Mouse (Mus musculus) forebrain, embryonic 15.5 days (tissue): ENCODE results near the gene Cyp2j7. TPM values are rescaled to one million over a fixed set of nuclear protein-coding genes. Genes with fewer than 3 reads are reported as not detected.
A peak's percentile ranks its signal among the peaks of the same experiment; 100 is the strongest.
"Not testable (repeated sequence)": the region's sequence is repeated elsewhere in the genome, so short reads cannot be mapped to it uniquely, and the experiment has no call there.

Source experiments
- ATAC-seq: fragments of 200-750 bp; cut with Nextera tagmentation; replicated peaks from 2 replicates; pipeline ENCODE4 v1.8.0; 2017; ENCODE audit warnings: mild to moderate bottlenecking, moderate TSS enrichment, moderate library complexity
- H3K27ac ChIP-seq: fragments of 300-500 bp; sonication (generic); replicated peaks from 2 replicates; pipeline ENCODE4 v1.5.1; 2015; ENCODE audit warnings: mild to moderate bottlenecking, inconsistent platforms
- H3K27me3 ChIP-seq: fragments of 300-500 bp; sonication (generic); 2 replicates; pipeline ENCODE4 v1.6.1; 2015; ENCODE audit warnings: inconsistent platforms
- H3K36me3 ChIP-seq: fragments of 300-500 bp; sonication (generic); 2 replicates; pipeline ENCODE4 v1.6.1; 2015; ENCODE audit warnings: mild to moderate bottlenecking, inconsistent platforms
- H3K4me1 ChIP-seq: fragments of 300-500 bp; sonication (generic); 2 replicates; pipeline ENCODE4 v1.6.1; 2015; ENCODE audit warnings: inconsistent platforms
- H3K4me2 ChIP-seq: fragments of 300-500 bp; sonication (generic); replicated peaks from 2 replicates; pipeline ENCODE4 v1.6.1; 2015; ENCODE audit warnings: mild to moderate bottlenecking, inconsistent platforms
- H3K4me3 ChIP-seq: fragments of 300-500 bp; sonication (generic); 2 replicates; pipeline ENCODE4 v1.5.1; 2015; ENCODE audit warnings: mild to moderate bottlenecking, inconsistent platforms
- H3K9ac ChIP-seq: fragments of 300-500 bp; sonication (generic); replicated peaks from 2 replicates; pipeline ENCODE4 v1.6.1; 2015; ENCODE audit warnings: mild to moderate bottlenecking, inconsistent platforms
- H3K9me3 ChIP-seq: fragments of 300-500 bp; sonication (generic); 2 replicates; pipeline ENCODE4 v1.6.1; 2016; ENCODE audit warnings: inconsistent platforms
- WGBS: fragments of 180-500 bp; shearing (Covaris S2); methylation state at CpG from one replicate; pipeline ENCODE4 v1.1.7; 2015; ENCODE audit warnings: mixed read lengths; 5-methylcytosine and 5-hydroxymethylcytosine counted together
- polyA plus RNA-seq: library from polyadenylated mRNA; unstranded; fragments of >200 nt; fragmentation: Nextera tagmentation; extraction: Ambion mirVana; gene quantifications from 2 replicates; pipeline ENCODE4 v1.2.1, GENCODE M21; 2015

Cyp2j7 gene
- polyA plus RNA-seq = not detected in 2 replicates

DNA sequence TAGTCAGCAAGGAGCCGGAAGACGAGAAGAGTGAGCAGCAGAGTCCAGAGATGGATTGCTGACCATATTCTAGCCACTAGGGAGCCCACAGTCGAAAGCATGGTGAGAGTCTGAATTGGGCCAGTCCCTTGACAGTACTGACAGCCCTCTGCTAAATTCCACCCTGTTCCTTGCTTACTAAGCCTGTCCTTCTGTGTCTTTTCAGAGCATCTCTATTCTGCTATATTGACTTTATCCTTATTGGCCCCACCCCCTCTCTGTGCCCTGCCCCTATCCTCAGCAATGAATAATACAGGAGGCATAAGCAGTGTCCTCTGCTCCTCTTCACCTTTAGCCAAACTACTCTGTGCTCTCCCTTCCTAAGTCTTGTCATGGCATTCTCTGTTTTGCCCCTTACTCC is at the start of gene Cyp2j7:
TSS of gene Cyp2j7 (minus strand) at position 101 of the 400 bp plus-strand sequence.
- H3K27ac ChIP-seq = no peak within 1 kb of the TSS
- H3K4me1 ChIP-seq = no peaks in the 10 kb centered on the region
- no peak within 1 kb of the TSS for H3K4me3 ChIP-seq
- no peak for ATAC-seq
- no peak within 1 kb of the TSS for H3K4me2 ChIP-seq
- WGBS = 87% methylated on average over 3 of the region's 3 CpGs
- no peaks in the 10 kb centered on the region for H3K9me3 ChIP-seq
- H3K27me3 ChIP-seq = no peaks in the 10 kb centered on the region
- no peaks in the 10 kb centered on the region for H3K36me3 ChIP-seq
- no peak within 1 kb of the TSS for H3K9ac ChIP-seq

DNA sequence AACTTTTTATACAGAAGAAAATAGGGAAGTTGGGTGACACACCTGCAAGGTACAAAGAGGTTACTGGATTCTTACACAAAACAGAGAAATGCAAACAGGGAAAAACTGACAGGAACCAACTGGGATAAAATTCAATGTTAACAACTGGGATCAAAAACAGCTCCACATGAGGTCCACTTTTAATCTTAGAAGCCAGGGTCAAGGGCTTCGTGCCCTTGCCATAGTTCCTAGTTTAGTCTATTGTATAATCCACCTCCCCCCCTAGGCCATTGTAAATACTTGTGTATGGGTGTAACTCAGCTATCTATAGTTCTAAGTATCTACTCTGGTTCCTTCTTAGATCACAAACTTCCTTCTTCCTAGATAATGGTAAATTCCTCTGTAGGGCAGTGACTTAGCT is 40.4 kb upstream of the Cyp2j7 start:
- H3K9me3 ChIP-seq = peaks cover 10% of the 10 kb centered on the region; the same call in 1 of the 2 replicates
- H3K4me1 ChIP-seq, ATAC-seq, H3K27ac ChIP-seq, H3K27me3 ChIP-seq, H3K9ac ChIP-seq, H3K4me2 ChIP-seq, H3K36me3 ChIP-seq, H3K4me3 ChIP-seq: not testable (repeated sequence)
- 71% methylated on average over 1 of the region's 1 CpGs for WGBS

DNA sequence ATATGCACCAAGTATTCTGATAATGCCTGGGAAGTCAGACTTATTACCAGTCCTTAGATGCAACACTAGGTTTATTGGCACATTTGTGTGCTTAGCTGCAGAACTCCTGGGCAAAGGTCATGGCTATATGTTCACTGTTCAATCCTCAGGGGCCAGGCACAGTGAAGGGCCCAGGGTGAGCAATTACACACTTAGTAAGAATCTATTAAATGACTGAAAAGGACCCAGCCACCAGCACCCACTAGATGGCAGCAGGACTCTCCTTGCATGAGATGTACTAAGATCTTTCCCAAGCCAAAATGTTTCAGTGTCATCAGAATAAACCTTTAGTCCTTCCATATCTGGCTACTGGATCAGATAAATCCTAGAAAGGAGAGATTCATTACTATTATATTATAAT is 37.4 kb upstream of the Cyp2j7 start:
- Histone ChIP-seq H3K9ac (no peak overlapping the region), H3K4me1 (no peaks in the 10 kb centered on the region), H3K27ac (no peak overlapping the region), H3K4me3 (no peak overlapping the region), H3K36me3 (no peaks in the 10 kb centered on the region), H3K9me3 (no peaks in the 10 kb centered on the region), H3K27me3 (no peaks in the 10 kb centered on the region), H3K4me2 (no peak overlapping the region)
- ATAC-seq = peak; percentile 58

DNA sequence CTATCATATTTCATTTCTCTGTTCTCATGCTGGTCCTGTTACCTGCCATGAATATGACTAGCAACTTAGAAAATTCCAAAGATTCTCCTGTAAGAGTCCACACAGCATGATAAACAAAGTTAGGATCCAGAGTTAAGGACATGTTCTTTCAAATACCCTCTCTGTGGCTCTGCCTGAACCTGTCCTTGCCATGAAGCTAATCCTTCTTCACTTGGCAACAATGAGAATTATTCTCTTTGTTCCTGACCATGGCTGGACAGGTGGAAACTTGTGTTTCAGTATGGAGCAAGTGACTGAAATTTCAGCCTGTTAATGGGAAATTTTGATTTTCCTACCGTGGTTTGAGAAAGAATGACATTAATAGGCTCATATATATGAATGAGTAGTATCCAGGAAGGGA is 39.8 kb downstream of the Cyp2j7 start:
- WGBS = 85% methylated on average over 1 of the region's 1 CpGs
- no peaks in the 10 kb centered on the region for H3K36me3 ChIP-seq
- no peak for ATAC-seq

DNA sequence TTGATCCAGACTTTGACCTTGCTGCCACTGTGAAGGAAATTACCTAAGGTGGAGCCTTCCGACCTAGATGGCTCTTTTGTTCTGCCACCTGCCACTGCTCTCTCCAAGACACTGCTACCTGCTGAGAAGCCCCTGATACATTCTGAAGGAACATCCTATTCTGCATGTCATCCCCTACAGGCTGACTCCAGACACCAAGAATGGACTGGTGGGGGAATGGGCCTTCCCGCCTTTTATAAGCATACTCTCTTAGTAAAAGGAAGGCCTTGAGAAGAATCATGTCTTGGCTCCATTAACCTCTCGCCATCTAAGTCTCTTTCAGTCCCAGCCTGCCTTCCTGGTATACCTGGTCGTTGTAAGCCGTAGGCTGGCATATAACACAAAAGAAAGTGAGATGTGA is 47.1 kb downstream of the Cyp2j7 start:
- not testable (repeated sequence) for H3K9me3 ChIP-seq, H3K9ac ChIP-seq, H3K36me3 ChIP-seq, H3K4me2 ChIP-seq, H3K27ac ChIP-seq, H3K4me1 ChIP-seq, ATAC-seq, H3K27me3 ChIP-seq, H3K4me3 ChIP-seq
- 95% methylated on average over 5 of the region's 5 CpGs for WGBS

More for the DNA sequence above, 39.8 kb downstream of the Cyp2j7 start:
- Histone ChIP-seq H3K27ac (no peak overlapping the region), H3K9me3 (no peaks in the 10 kb centered on the region), H3K4me3 (no peak overlapping the region), H3K4me2 (no peak overlapping the region), H3K4me1 (no peaks in the 10 kb centered on the region), H3K9ac (no peak overlapping the region), H3K27me3 (no peaks in the 10 kb centered on the region)

DNA sequence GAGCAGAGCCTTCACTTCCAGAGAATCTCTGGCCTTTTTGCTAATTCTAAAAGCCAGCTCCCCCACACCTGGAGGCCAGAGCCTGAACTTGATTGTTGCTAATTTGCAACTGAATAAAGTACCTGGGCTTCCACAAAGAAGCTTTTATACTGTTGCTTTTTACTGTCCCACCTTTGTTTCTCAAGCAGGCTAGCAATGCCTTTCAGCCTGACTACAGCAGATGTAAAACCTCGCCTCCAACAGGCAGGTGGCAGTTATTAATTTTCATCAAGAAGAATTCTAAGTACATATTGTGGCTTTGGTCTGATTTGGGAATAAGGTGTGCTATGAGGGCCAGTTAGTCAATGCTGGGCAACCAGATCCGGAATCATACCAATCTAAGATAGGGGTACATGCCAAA is 47.8 kb downstream of the Cyp2j7 start:
- not testable (repeated sequence) for H3K9ac ChIP-seq, H3K27me3 ChIP-seq, H3K27ac ChIP-seq, H3K36me3 ChIP-seq, H3K4me3 ChIP-seq, H3K4me1 ChIP-seq, H3K9me3 ChIP-seq, ATAC-seq, H3K4me2 ChIP-seq
- WGBS = 81% methylated on average over 2 of the region's 2 CpGs

DNA sequence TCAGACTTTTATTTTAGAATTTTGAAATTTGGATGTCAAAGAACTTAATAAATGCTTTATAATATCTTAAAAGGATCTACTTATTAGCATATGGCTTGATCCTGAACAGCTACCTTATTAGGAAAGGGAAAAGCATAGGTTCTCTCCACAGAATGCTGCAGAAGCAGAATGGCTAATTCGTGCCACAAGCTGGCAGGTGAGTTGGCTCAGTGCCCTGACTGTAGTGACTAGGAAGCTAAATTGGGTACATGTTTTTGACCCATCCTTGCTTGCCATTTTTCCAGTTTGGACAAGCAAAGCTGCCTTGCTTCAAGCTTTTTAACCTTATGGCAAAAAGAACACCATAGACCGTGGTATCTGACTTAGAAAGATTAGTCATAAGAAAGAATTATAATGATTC is 48.3 kb downstream of the Cyp2j7 start:
- not testable (repeated sequence) for H3K4me2 ChIP-seq, H3K9ac ChIP-seq, H3K4me3 ChIP-seq, H3K36me3 ChIP-seq, H3K27ac ChIP-seq, H3K9me3 ChIP-seq, H3K4me1 ChIP-seq, ATAC-seq, H3K27me3 ChIP-seq
- WGBS = 90% methylated on average over 2 of the region's 2 CpGs

DNA sequence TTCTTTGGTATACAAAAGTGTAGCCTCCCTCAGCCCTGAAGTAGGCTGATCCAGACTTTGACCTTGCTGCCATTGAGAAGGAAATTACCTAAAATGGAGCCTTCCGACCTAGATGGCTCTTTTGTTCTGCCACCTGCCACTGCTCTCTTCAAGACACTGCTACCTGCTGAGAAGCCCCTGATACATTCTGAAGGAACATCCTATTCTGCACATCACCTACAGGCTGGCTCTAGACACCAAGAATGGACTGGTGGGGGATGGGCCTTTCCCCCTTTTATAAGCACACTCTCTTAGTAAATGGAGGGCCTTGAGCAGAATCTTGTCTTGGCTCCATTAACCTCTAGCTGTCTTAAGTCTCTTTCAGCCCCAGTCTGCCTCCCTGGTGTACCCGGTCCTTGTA is 51.7 kb downstream of the Cyp2j7 start:
- not testable (repeated sequence) for ATAC-seq, H3K4me2 ChIP-seq
- 78% methylated on average over 2 of the region's 2 CpGs for WGBS

DNA sequence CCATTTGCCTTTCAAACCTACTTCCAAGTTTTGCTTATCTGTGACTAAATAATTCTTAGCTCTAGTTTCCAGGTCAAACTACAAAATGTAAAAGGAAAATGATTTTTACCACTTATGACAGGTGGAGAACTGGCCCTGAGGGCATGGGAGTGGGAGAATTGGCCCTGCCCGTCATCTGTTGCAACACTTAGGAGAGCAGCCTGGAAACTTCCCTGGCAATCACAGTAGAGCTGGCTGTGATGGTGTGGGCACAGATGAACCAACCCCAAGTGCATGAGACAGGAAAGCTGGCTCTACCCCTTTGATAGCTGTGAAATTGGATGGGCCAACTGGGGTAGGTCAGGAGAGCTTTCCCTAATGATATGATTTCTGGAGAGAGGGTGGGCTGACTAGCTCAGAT is 73.6 kb downstream of the Cyp2j7 start:
- 88% methylated on average over 1 of the region's 1 CpGs for WGBS
- H3K4me3 ChIP-seq = no peak overlapping the region
- no peaks in the 10 kb centered on the region for H3K36me3 ChIP-seq
- no peak overlapping the region for H3K9ac ChIP-seq
- H3K4me1 ChIP-seq = no peaks in the 10 kb centered on the region
- H3K9me3 ChIP-seq = no peaks in the 10 kb centered on the region
- no peak overlapping the region for H3K27ac ChIP-seq
- H3K4me2 ChIP-seq = no peak overlapping the region
- ATAC-seq = no peak
- H3K27me3 ChIP-seq = no peaks in the 10 kb centered on the region

More for the DNA sequence above, 51.7 kb downstream of the Cyp2j7 start:
- not testable (repeated sequence) for H3K27ac ChIP-seq, H3K4me3 ChIP-seq, H3K4me1 ChIP-seq, H3K27me3 ChIP-seq, H3K9ac ChIP-seq, H3K9me3 ChIP-seq, H3K36me3 ChIP-seq

DNA sequence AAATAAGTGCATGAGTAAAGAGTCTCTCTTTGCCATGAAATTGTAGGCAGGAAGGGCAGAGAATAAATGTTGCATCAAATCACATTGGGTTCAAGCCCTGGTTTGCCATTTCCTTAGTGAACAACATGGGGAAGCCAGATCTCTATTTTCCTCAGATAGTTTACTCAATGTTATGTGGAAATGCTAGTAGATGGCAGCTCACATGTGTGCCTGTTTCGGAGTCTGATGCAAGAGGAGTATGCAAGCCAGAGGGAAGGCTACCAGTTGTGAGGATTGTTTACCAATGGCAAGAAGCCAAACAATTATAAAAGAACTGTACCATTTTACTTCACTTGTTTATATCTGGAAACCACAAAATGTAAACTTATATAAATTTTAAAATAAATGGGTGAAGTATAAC is 74.9 kb downstream of the Cyp2j7 start:
- Histone ChIP-seq H3K27ac (no peak overlapping the region), H3K9me3 (no peaks in the 10 kb centered on the region), H3K36me3 (no peaks in the 10 kb centered on the region), H3K4me1 (no peaks in the 10 kb centered on the region), H3K27me3 (no peaks in the 10 kb centered on the region), H3K4me3 (no peak overlapping the region), H3K9ac (no peak overlapping the region), H3K4me2 (no peak overlapping the region)
- ATAC-seq = no peak
- 82% methylated on average over 1 of the region's 1 CpGs for WGBS

Other genes starting within 250 kb of the Cyp2j7 start
- 0.10 and 0.14 TPM in 2 replicates for gene Cyp2j13, start 159.1 kb downstream of the Cyp2j7 start, polyA plus RNA-seq
- not detected in 2 replicates for gene Cyp2j12, start 95.5 kb downstream of the Cyp2j7 start, polyA plus RNA-seq
- gene Cyp2j11, start 112.0 kb upstream of the Cyp2j7 start, polyA plus RNA-seq = not detected in 2 replicates